ENCODE assay signal across 17 mouse cellular contexts in genomic region chr10:5270641-5271040, GRCm38 (mm10).
"Had no signal": no experiment of that assay in that cellular context is flagged by ENCODE, and none has a peak within 500 bp of the region (broad histone marks: within the 10 kb centered on the region; RNA-seq: fewer than 3 reads in every experiment).

No protein-coding gene starts in this region.

- H3K9me3 ChIP-seq: kidney, embryonic 15.5 days; limb, embryonic 10.5 days; megakaryocyte, embryonic 14.5 days; midbrain, embryonic 15.5 days; neural tube, embryonic 13.5 days had no signal

- H3K36me3 ChIP-seq: kidney, embryonic 15.5 days; limb, embryonic 10.5 days; midbrain, embryonic 15.5 days; neural tube, embryonic 13.5 days had no signal

- DNase-seq: lung, embryonic 14.5 days; lung, postnatal 10 days; retina, postnatal 1 day; right cerebral cortex, postnatal 4 days; spleen, adult 18-20 months; thymus, adult 18-20 months; thymus, postnatal 25 days had no signal

- H3K4me3 ChIP-seq: kidney, embryonic 15.5 days; left cerebral cortex, adult 2 months; limb, embryonic 10.5 days; megakaryocyte, embryonic 14.5 days; midbrain, embryonic 15.5 days; neural tube, embryonic 13.5 days had no signal

- H3K27ac ChIP-seq: kidney, embryonic 15.5 days; left cerebral cortex, adult 2 months; limb, embryonic 10.5 days; liver, embryonic 14.5 days; macrophage; midbrain, embryonic 15.5 days; neural tube, embryonic 13.5 days had no signal

- H3K9ac ChIP-seq: kidney, embryonic 15.5 days; liver, embryonic 14.5 days; lung, embryonic 14.5 days; midbrain, embryonic 15.5 days; neural tube, embryonic 13.5 days had no signal

- ATAC-seq: intestine, embryonic 16.5 days; midbrain, embryonic 15.5 days had no signal

- H3K4me1 ChIP-seq: kidney, embryonic 15.5 days; limb, embryonic 10.5 days; midbrain, embryonic 15.5 days; neural tube, embryonic 13.5 days had no signal

- H3K27me3 ChIP-seq: kidney, embryonic 15.5 days; megakaryocyte, embryonic 14.5 days; midbrain, embryonic 15.5 days; neural tube, embryonic 13.5 days had no signal

- H3K4me2 ChIP-seq: kidney, embryonic 15.5 days; lung, embryonic 14.5 days; midbrain, embryonic 11.5 days; midbrain, embryonic 15.5 days; neural tube, embryonic 13.5 days had no signal
